Mouse (Mus musculus) forebrain, embryonic 15.5 days (tissue): ENCODE data around the gene Ppcdc. TPM values are rescaled to one million over a fixed set of nuclear protein-coding genes. Genes with fewer than 3 reads are reported as not detected.

Experiments
- ATAC-seq: fragments of 200-750 bp; cut with Nextera tagmentation; replicated peaks from 2 replicates; pipeline ENCODE4 v1.8.0; 2017; ENCODE audit warnings: mild to moderate bottlenecking, moderate TSS enrichment, moderate library complexity
- H3K27ac ChIP-seq: fragments of 300-500 bp; sonication (generic); replicated peaks from 2 replicates; pipeline ENCODE4 v1.5.1; 2015; ENCODE audit warnings: mild to moderate bottlenecking, inconsistent platforms
- H3K27me3 ChIP-seq: fragments of 300-500 bp; sonication (generic); 2 replicates; pipeline ENCODE4 v1.6.1; 2015; ENCODE audit warnings: inconsistent platforms
- H3K36me3 ChIP-seq: fragments of 300-500 bp; sonication (generic); 2 replicates; pipeline ENCODE4 v1.6.1; 2015; ENCODE audit warnings: mild to moderate bottlenecking, inconsistent platforms
- H3K4me1 ChIP-seq: fragments of 300-500 bp; sonication (generic); 2 replicates; pipeline ENCODE4 v1.6.1; 2015; ENCODE audit warnings: inconsistent platforms
- H3K4me2 ChIP-seq: fragments of 300-500 bp; sonication (generic); replicated peaks from 2 replicates; pipeline ENCODE4 v1.6.1; 2015; ENCODE audit warnings: mild to moderate bottlenecking, inconsistent platforms
- H3K4me3 ChIP-seq: fragments of 300-500 bp; sonication (generic); 2 replicates; pipeline ENCODE4 v1.5.1; 2015; ENCODE audit warnings: mild to moderate bottlenecking, inconsistent platforms
- H3K9ac ChIP-seq: fragments of 300-500 bp; sonication (generic); replicated peaks from 2 replicates; pipeline ENCODE4 v1.6.1; 2015; ENCODE audit warnings: mild to moderate bottlenecking, inconsistent platforms
- H3K9me3 ChIP-seq: fragments of 300-500 bp; sonication (generic); 2 replicates; pipeline ENCODE4 v1.6.1; 2016; ENCODE audit warnings: inconsistent platforms
- WGBS: fragments of 180-500 bp; shearing (Covaris S2); methylation state at CpG from one replicate; pipeline ENCODE4 v1.1.7; 2015; ENCODE audit warnings: mixed read lengths; 5-methylcytosine and 5-hydroxymethylcytosine counted together
- polyA plus RNA-seq: library from polyadenylated mRNA; unstranded; fragments of >200 nt; fragmentation: Nextera tagmentation; extraction: Ambion mirVana; gene quantifications from 2 replicates; pipeline ENCODE4 v1.2.1, GENCODE M21; 2015

Ppcdc gene
- polyA plus RNA-seq, 1 experiment from 2014 or later: 29.5 TPM

GRCm38 (mm10) chr9:57340361-57340760 lies 99.6 kb downstream of the Ppcdc start:
- Histone ChIP-seq H3K27ac (no peak overlapping the region), H3K4me2 (no peak overlapping the region), H3K9me3 (no peaks in the 10 kb centered on the region), H3K4me1 (no peaks in the 10 kb centered on the region), H3K4me3 (no peak overlapping the region), H3K36me3 (no peaks in the 10 kb centered on the region), H3K27me3 (no peaks in the 10 kb centered on the region), H3K9ac (no peak overlapping the region)
- ATAC-seq: no peak
- WGBS: 95% methylated on average over 5 of the region's 5 CpGs

GRCm38 (mm10) chr9:57339577-57340210 lies 100.2 kb downstream of the Ppcdc start:
- Histone ChIP-seq H3K27ac (no peak overlapping the region), H3K27me3 (no peaks in the 10 kb centered on the region), H3K36me3 (no peaks in the 10 kb centered on the region), H3K4me1 (no peaks in the 10 kb centered on the region), H3K9me3 (no peaks in the 10 kb centered on the region), H3K4me3 (no peak overlapping the region), H3K9ac (no peak overlapping the region), H3K4me2 (no peak overlapping the region)
- 86% methylated on average over 5 of the region's 5 CpGs for WGBS
- ATAC-seq: no peak

- Histone ChIP-seq H3K36me3 (no peaks in the 10 kb centered on the region), H3K27me3 (no peaks in the 10 kb centered on the region), H3K4me2 (no peak overlapping the region), H3K4me3 (no peak overlapping the region), H3K27ac (no peak overlapping the region), H3K4me1 (no peaks in the 10 kb centered on the region), H3K9ac (no peak overlapping the region), H3K9me3 (no peaks in the 10 kb centered on the region)
- WGBS: 71% methylated on average over 1 of the region's 1 CpGs
- no peak for ATAC-seq
Measured at GRCm38 (mm10) chr9:57338706-57339105, 101.2 kb downstream of the Ppcdc start.

Other genes with a start within 250 kb of the Ppcdc start
- gene Trcg1, start 203.6 kb downstream of the Ppcdc start, polyA plus RNA-seq: not detected in 2 replicates
- gene 1700017B05Rik, start 177.5 kb downstream of the Ppcdc start, polyA plus RNA-seq: 5.0 and 5.8 TPM in 2 replicates
- 102 and 106 TPM in 2 replicates for gene Scamp5, start 27.9 kb upstream of the Ppcdc start, polyA plus RNA-seq
- gene Rpp25, start 63.9 kb upstream of the Ppcdc start, polyA plus RNA-seq: 18.8 and 19.6 TPM in 2 replicates
- gene Cox5a, start 81.2 kb upstream of the Ppcdc start, polyA plus RNA-seq: 751 and 752 TPM in 2 replicates
- gene Fam219b, start 97.4 kb upstream of the Ppcdc start, polyA plus RNA-seq: 24.1 and 26.2 TPM in 2 replicates
- gene Mpi, start 112.6 kb upstream of the Ppcdc start, polyA plus RNA-seq: 62.9 and 69.3 TPM in 2 replicates
- 57.7 and 60.5 TPM in 2 replicates for gene Scamp2, start 120.8 kb upstream of the Ppcdc start, polyA plus RNA-seq
- gene Ulk3, start 149.3 kb upstream of the Ppcdc start, polyA plus RNA-seq: 26.6 and 29.8 TPM in 2 replicates
- gene Cplx3, start 166.2 kb upstream of the Ppcdc start, polyA plus RNA-seq: 0.45 TPM in 1 of 2 replicates, not detected in the other
- not detected in 2 replicates for gene Lman1l, start 180.7 kb upstream of the Ppcdc start, polyA plus RNA-seq
- gene Csk, start 213.5 kb upstream of the Ppcdc start, polyA plus RNA-seq: 37.4 and 41.7 TPM in 2 replicates
- gene Cyp1a2, start 243.6 kb upstream of the Ppcdc start, polyA plus RNA-seq: not detected in 2 replicates
- gene Cyp1a1, start 247.8 kb upstream of the Ppcdc start, polyA plus RNA-seq: 0.06 and 0.20 TPM in 2 replicates